Mouse (Mus musculus): ENCODE results near the gene Hoxa2. TPM values are rescaled to one million over a fixed set of nuclear protein-coding genes. Genes with fewer than 3 reads are reported as not detected.

Gene Hoxa2
- total RNA-seq (2017), result not detected in 2 replicates

- no peak for ATAC-seq (replicated peaks; ENCODE audit: low read depth, poor library complexity, severe bottlenecking)
Measured at GRCm38 (mm10) chr6:52164626-52165440, at the start of gene Hoxa2. TSS of gene Hoxa2 (minus strand) at chr6:52164831.

GRCm38 (mm10) chr6:52214271-52214670 is 49.6 kb upstream of the Hoxa2 start:
- ATAC-seq (replicated peaks; ENCODE audit: low read depth, poor library complexity, severe bottlenecking), result no peak

GRCm38 (mm10) chr6:52213119-52213986 is 48.7 kb upstream of the Hoxa2 start, which contains the start of the genes Hoxa3 and Gm28308:
TSS of gene Hoxa3 (minus strand) at chr6:52213336.
TSS of gene Gm28308 (minus strand) at chr6:52213339.
- peak; percentile 20 for ATAC-seq (replicated peaks; ENCODE audit: low read depth, poor library complexity, severe bottlenecking)

- ATAC-seq (replicated peaks; ENCODE audit: low read depth, poor library complexity, severe bottlenecking), result peak; percentile 29
Measured at GRCm38 (mm10) chr6:52212556-52213118, 48.0 kb upstream of the Hoxa2 start.

GRCm38 (mm10) chr6:52211961-52212360 is 47.3 kb upstream of the Hoxa2 start:
- ATAC-seq (replicated peaks; ENCODE audit: low read depth, poor library complexity, severe bottlenecking), result 0 out of 2 replicates have a peak, but pooled peaks have one; percentile 2

- ATAC-seq (replicated peaks; ENCODE audit: low read depth, poor library complexity, severe bottlenecking), result peak; percentile 68
Measured at GRCm38 (mm10) chr6:52211170-52211935, 46.7 kb upstream of the Hoxa2 start.

- no peak for ATAC-seq (replicated peaks; ENCODE audit: low read depth, poor library complexity, severe bottlenecking)
Measured at GRCm38 (mm10) chr6:52209685-52210046, 45.0 kb upstream of the Hoxa2 start.

GRCm38 (mm10) chr6:52208868-52209684 is 44.4 kb upstream of the Hoxa2 start:
- no peak for ATAC-seq (replicated peaks; ENCODE audit: low read depth, poor library complexity, severe bottlenecking)

- ATAC-seq (replicated peaks; ENCODE audit: low read depth, poor library complexity, severe bottlenecking), result no peak
Measured at GRCm38 (mm10) chr6:52208072-52208867, 43.6 kb upstream of the Hoxa2 start, which contains the start of gene Hoxa6. TSS of gene Hoxa6 (minus strand) at chr6:52208722.

- ATAC-seq (replicated peaks; ENCODE audit: low read depth, poor library complexity, severe bottlenecking), result no peak
Measured at GRCm38 (mm10) chr6:52207684-52207976, 43.0 kb upstream of the Hoxa2 start.

GRCm38 (mm10) chr6:52206882-52207683 is 42.5 kb upstream of the Hoxa2 start:
- ATAC-seq (replicated peaks; ENCODE audit: low read depth, poor library complexity, severe bottlenecking), result no peak

- no peak for ATAC-seq (replicated peaks; ENCODE audit: low read depth, poor library complexity, severe bottlenecking)
Measured at GRCm38 (mm10) chr6:52205638-52206621, 41.3 kb upstream of the Hoxa2 start.

GRCm38 (mm10) chr6:52205221-52205620 is 40.6 kb upstream of the Hoxa2 start:
- no peak for ATAC-seq (replicated peaks; ENCODE audit: low read depth, poor library complexity, severe bottlenecking)

- ATAC-seq (replicated peaks; ENCODE audit: low read depth, poor library complexity, severe bottlenecking), result peak; percentile 40; the same call in 1 of the 2 replicates
Measured at GRCm38 (mm10) chr6:52204050-52204752, 39.6 kb upstream of the Hoxa2 start, which contains the start of gene Hoxa5. TSS of gene Hoxa5 (minus strand) at chr6:52204587.

- ATAC-seq (replicated peaks; ENCODE audit: low read depth, poor library complexity, severe bottlenecking), result no peak
Measured at GRCm38 (mm10) chr6:52203371-52204049, 38.9 kb upstream of the Hoxa2 start.
